Mouse (Mus musculus) cerebellum, adult 2 months (tissue): ENCODE measurements around the gene Sds. TPM values are rescaled to one million over a fixed set of nuclear protein-coding genes. Genes with fewer than 3 reads are reported as not detected.

ENCODE experiments used
- DNase-seq, 2 experiments: peaks; one replicate each; pipeline ENCODE4 v3.0.0; 2021
- H3K27ac ChIP-seq: fragments of 200-500 bp; 2 replicates; pipeline ENCODE4 v1.5.1; 2012; ENCODE audit warnings: low read length, control low read depth, inconsistent platforms; ENCODE audit not compliant: insufficient read depth
- H3K27me3 ChIP-seq: fragments of 200-500 bp; 2 replicates; pipeline ENCODE4 v1.6.1; 2012; ENCODE audit warnings: inconsistent platforms, mild to moderate bottlenecking, low read length, moderate library complexity; ENCODE audit not compliant: control insufficient read depth, insufficient read depth
- H3K4me1 ChIP-seq: fragments of 200-500 bp; 2 replicates; pipeline ENCODE4 v1.6.1; 2011; ENCODE audit warnings: low read length; ENCODE audit not compliant: control insufficient read depth, insufficient read depth
- H3K4me3 ChIP-seq: fragments of 200-500 bp; replicated peaks from 2 replicates; pipeline ENCODE3; 2011; ENCODE audit warnings: mild to moderate bottlenecking, low read depth, low read length, control low read depth; ENCODE audit not compliant: insufficient read depth
- CTCF ChIP-seq: fragments of 200-500 bp; IDR thresholded peaks from 2 replicates; pipeline ENCODE4 v1.5.1; 2011; ENCODE audit warnings: low read depth, mild to moderate bottlenecking, control low read depth, low read length, moderate library complexity, borderline replicate concordance; ENCODE audit not compliant: insufficient read depth
- POLR2A ChIP-seq: fragments of 200-500 bp; IDR thresholded peaks from 2 replicates; pipeline ENCODE4 v1.6.1; 2011; ENCODE audit warnings: low read length, control low read depth, borderline replicate concordance; ENCODE audit not compliant: insufficient read depth
- WGBS: fragments of 180-500 bp; shearing (Covaris S2); methylation state at CpG from one replicate; pipeline ENCODE4 v1.1.7; 2018; 5-methylcytosine and 5-hydroxymethylcytosine counted together
- polyA plus RNA-seq: library from polyadenylated mRNA; depleted of rRNA; stranded (reverse); fragments of >200 nt; gene quantifications from 2 replicates; pipeline ENCODE4 v1.2.3, GENCODE M21; 2012

Sds gene
- polyA plus RNA-seq, 1 experiment, result 0.36 TPM

DNA sequence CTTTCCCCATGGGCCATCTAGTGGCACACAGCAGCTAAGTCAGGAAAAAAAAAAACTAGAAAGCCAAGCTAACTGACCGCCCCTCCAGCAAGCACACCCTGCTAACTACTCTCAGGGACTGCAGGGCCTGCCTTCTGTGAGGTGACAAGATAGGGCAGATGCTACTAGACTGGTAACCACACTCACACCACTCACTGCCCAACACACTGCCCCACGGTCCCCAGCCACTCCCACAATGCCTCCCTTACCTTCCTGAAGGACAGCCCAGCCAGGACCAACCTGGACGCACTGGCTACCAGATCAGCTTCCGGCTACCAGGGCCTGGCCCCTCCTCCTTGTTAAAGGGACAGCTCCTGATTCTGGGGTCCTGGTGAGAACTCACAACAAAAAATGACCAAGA is 9.3 kb upstream of the Sds start:
- no peaks in the 10 kb centered on the region for H3K4me1 ChIP-seq
- no peak for DNase-seq
- WGBS, result 21% methylated on average over 4 of the region's 4 CpGs
- no peak for TF ChIP-seq CTCF
- TF ChIP-seq POLR2A, result no peak
- H3K4me3 ChIP-seq, result peak overlapping the region; percentile 14
- H3K27me3 ChIP-seq, result no peaks in the 10 kb centered on the region
- no peak overlapping the region for H3K27ac ChIP-seq

DNA sequence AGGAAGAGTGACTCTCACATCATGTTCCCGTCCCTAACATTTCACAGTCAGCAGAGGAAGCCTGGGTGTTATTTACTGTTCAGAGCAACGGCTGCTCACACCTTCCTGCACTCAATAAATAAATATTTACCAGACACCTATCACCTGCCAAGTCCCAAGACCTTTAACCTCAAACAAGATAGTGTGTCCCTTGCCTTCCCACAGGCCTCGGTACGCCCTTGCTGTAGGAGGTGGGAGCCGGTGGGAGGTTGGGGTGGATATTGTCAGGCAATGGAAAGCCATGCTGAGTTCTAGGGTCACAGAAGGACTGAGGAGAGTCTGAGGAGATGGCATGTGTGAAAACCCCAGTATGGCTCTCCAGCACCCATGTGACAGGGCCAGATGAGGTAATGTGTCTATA is 8.0 kb upstream of the Sds start:
- 90% methylated on average over 5 of the region's 5 CpGs for WGBS
- no peak for DNase-seq
- Histone ChIP-seq H3K4me3 (no peak overlapping the region), H3K4me1 (no peaks in the 10 kb centered on the region), H3K27ac (no peak overlapping the region), H3K27me3 (no peaks in the 10 kb centered on the region)
- no peak for TF ChIP-seq CTCF
- TF ChIP-seq POLR2A, result no peak

DNA sequence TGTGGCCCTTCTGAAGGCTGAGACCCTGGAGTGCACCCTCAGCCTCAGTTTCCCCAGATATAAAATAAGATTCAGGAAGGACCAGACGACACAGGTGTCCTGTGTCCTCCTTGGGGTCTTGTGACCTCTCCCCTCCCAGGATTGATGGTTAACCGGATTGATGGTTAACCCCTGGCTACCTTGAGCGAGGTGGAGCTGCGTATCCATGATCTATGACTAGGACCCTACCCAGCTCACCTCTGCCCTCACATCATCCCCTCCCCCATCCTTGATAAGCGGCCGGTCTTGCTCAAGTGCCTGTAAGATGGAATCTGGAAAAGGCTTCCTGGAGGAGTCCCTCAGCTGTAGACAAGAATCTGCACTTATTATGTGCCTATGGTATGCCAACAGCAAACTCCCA is 7.5 kb upstream of the Sds start:
- Histone ChIP-seq H3K4me1 (no peaks in the 10 kb centered on the region), H3K27me3 (no peaks in the 10 kb centered on the region), H3K27ac (no peak overlapping the region), H3K4me3 (no peak overlapping the region)
- DNase-seq, result no peak
- TF ChIP-seq POLR2A, result no peak
- no peak for TF ChIP-seq CTCF
- 88% methylated on average over 6 of the region's 6 CpGs for WGBS

DNA sequence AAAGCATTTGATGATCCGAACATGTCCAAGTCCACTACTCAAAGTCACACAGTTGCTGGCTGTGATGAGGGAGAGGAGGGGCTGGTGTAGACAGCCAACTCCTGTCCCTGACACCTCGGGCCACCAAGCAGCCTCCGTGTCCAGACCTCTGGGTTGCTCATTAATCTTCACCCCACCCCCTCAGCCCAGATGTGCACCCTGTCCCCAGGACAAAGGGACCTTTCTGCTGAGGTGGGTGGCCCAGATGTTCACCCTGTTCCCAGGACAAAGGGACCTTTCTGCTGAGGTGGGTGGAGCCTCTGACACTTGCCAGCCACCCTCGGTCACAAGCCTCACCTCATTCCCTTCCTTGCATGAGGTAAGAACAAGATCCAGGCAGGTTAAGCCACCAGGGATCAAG is 4.8 kb upstream of the Sds start:
- no peak for DNase-seq
- no peak for TF ChIP-seq POLR2A
- TF ChIP-seq CTCF, result no peak
- Histone ChIP-seq H3K4me3 (no peak overlapping the region), H3K27me3 (no peaks in the 10 kb centered on the region), H3K27ac (no peak overlapping the region), H3K4me1 (no peaks in the 10 kb centered on the region)
- WGBS, result 56% methylated on average over 4 of the region's 4 CpGs

DNA sequence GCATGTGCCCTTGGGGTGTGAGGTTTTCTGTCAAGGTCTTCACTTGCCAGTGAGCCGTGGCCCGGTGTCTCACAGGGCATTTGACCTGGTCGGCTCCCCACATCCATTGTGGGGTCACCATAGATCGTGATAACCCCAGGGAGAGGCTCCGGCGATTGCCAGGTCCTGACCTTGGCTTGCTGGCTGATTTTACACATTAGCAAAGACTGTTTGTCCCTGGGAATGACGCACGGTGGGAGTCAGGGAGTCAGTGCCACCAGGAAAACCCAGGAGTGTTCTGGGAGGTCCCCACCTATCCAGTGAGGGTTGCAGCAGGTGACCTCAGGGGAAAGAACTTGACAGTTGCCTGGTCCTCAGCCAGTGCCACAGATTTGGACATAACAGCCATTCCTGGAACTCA is 3.6 kb upstream of the Sds start, which contains the start of gene Sdsl:
Gene Sdsl (minus strand): TSS at position 41 of the 400 bp plus-strand sequence.
- TF ChIP-seq CTCF, result no peak
- TF ChIP-seq POLR2A, result no peak
- WGBS, result 72% methylated on average over 8 of the region's 8 CpGs
- Histone ChIP-seq H3K27me3 (no peaks in the 10 kb centered on the region), H3K27ac (no peak within 1 kb of the TSS), H3K4me3 (no peak within 1 kb of the TSS), H3K4me1 (no peaks in the 10 kb centered on the region)
- no peak for DNase-seq

DNA sequence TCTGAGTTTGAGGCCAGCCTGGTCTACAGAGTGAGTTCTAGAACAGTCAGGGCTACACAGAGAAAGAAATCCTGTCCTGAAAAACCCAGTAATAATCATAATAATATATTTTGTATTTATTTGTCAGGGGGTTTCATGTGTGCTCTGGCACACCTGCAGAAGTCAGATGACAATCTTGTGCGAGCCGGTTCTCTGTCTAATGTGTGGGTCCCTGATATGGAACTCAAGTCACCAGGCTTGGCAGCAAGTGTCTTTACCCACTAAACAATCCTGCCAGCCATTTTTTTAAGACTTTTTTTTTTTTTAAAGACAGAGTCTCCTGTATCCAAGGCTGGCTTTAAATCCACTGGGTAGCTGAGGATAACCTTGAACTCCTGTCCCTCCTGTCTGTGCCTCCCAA is 3.0 kb upstream of the Sds start:
- Histone ChIP-seq H3K4me1 (no peaks in the 10 kb centered on the region), H3K4me3 (no peak overlapping the region), H3K27me3 (no peaks in the 10 kb centered on the region), H3K27ac (no peak overlapping the region)
- no peak for DNase-seq
- 91% methylated on average over 2 of the region's 2 CpGs for WGBS
- TF ChIP-seq POLR2A, result no peak
- no peak for TF ChIP-seq CTCF

DNA sequence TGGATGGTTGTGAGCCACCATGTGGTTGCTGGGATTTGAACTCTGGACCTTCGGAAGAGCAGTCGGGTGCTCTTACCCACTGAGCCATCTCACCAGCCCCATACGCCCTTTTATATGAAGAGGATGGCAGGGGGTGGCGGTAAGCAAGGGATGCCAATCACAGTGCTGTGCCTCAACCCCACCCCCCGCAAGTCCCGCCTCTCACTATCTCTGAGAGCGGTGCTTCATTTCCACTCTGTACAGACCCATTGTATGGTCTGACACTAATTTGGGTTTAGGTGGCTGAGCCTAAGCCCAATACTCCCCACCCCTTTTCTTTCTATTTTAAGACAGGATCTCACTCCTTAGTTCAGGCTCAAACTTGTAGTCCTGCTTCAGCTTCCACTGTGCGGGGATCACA is 465 bp upstream of the Sds start:
- DNase-seq, result no peak
- no peaks in the 10 kb centered on the region for H3K4me1 ChIP-seq
- H3K27me3 ChIP-seq, result no peaks in the 10 kb centered on the region
- no peak overlapping the region for H3K4me3 ChIP-seq
- no peak overlapping the region for H3K27ac ChIP-seq
- WGBS, result 61% methylated on average over 8 of the region's 8 CpGs
- no peak for TF ChIP-seq POLR2A
- no peak for TF ChIP-seq CTCF

DNA sequence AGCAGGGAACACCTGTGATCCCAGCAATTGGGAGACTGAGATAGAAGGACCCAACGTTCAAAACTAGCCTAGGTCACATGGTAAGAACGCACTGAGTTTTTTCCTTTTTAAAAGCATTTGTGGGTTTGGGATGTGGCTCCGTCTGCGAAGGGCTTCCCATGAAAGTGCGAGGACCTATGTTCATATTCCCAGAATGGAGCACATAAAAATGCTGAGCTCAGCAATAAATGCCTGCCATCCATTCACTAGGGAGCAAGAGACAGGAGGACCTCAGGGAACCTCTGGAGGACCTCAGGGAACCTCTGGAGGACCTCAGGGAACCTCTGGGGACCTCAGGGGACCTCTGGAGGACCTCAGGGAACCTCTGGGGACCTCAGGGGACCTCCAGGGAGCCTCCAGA is 1.7 kb downstream of the Sds start:
- TF ChIP-seq POLR2A (no peak), CTCF (no peak)
- Histone ChIP-seq H3K4me3 (no peak overlapping the region), H3K27me3 (no peaks in the 10 kb centered on the region), H3K4me1 (no peaks in the 10 kb centered on the region), H3K27ac (no peak overlapping the region)
- no peak for DNase-seq
- 90% methylated on average over 5 of the region's 5 CpGs for WGBS

DNA sequence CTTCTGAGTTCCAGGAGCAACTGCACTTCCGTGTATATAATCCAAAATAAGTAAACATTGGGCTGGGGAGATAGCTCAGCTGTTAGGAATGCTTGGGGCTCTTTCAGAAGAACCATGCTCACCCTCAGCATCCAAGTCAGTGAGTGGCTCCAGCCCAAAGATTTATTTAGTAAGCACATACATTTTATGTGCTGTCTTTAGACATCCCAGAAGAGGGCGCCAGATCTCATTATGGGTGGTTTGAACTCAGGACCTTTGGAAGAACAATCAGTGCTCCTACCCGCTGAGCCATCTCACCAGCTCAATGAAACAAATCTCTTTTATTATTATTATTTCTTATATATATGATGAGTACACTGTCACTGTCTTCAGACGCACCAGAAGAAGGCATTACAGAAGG is 3.2 kb downstream of the Sds start:
- 70% methylated on average over 4 of the region's 4 CpGs for WGBS
- Histone ChIP-seq H3K4me1 (no peaks in the 10 kb centered on the region), H3K4me3 (no peak overlapping the region), H3K27me3 (no peaks in the 10 kb centered on the region), H3K27ac (no peak overlapping the region)
- DNase-seq, result no peak
- TF ChIP-seq CTCF (no peak), POLR2A (no peak)
